Mouse (Mus musculus) lung, embryonic 16.5 days (tissue): ENCODE measurements at regions not wholly inside any gene's neighbourhood (a gene's known extent, or its start where the extent isn't known, plus 50 kb on each side); places are given as distances from the start of the nearest gene placed in this dataset.
A peak's percentile ranks its signal among the peaks of the same experiment; 100 is the strongest.

ENCODE experiments used
- ATAC-seq: fragments of 200-750 bp; cut with Nextera tagmentation; 2 replicates; pipeline ENCODE4 v1.8.0; 2017; ENCODE audit warnings: low read depth, mild to moderate bottlenecking, moderate library complexity
- H3K27ac ChIP-seq: fragments of 300-500 bp; sonication (generic); 2 replicates; pipeline ENCODE4 v1.5.1; 2014; ENCODE audit warnings: mild to moderate bottlenecking, control low read depth, low read length
- H3K27me3 ChIP-seq: fragments of 300-500 bp; sonication (generic); 2 replicates; pipeline ENCODE4 v1.6.1; 2014; ENCODE audit warnings: low read depth, low read length, mixed read lengths; ENCODE audit not compliant: control insufficient read depth, insufficient read depth
- H3K36me3 ChIP-seq: fragments of 300-500 bp; sonication (generic); 2 replicates; pipeline ENCODE4 v1.6.1; 2014; ENCODE audit warnings: low read length; ENCODE audit not compliant: control insufficient read depth, insufficient read depth
- H3K4me1 ChIP-seq: fragments of 300-500 bp; sonication (generic); replicated peaks from 2 replicates; pipeline ENCODE4 v1.6.1; 2014; ENCODE audit warnings: low read length, mixed read lengths; ENCODE audit not compliant: control insufficient read depth, insufficient read depth
- H3K4me2 ChIP-seq: fragments of 300-500 bp; sonication (generic); 2 replicates; pipeline ENCODE4 v1.6.1; 2014; ENCODE audit warnings: low read depth, low read length, control low read depth
- H3K4me3 ChIP-seq: fragments of 300-500 bp; sonication (generic); 2 replicates; pipeline ENCODE4 v1.5.1; 2014; ENCODE audit warnings: mild to moderate bottlenecking, low read length, control low read depth
- H3K9ac ChIP-seq: fragments of 300-500 bp; sonication (generic); 2 replicates; pipeline ENCODE4 v1.6.1; 2014; ENCODE audit warnings: low read length, control low read depth
- H3K9me3 ChIP-seq: fragments of 300-500 bp; sonication (generic); 2 replicates; pipeline ENCODE4 v1.6.1; 2016; ENCODE audit warnings: low read length; ENCODE audit not compliant: control insufficient read depth
- WGBS: fragments of 180-500 bp; shearing (Covaris S2); extraction: QIAGEN DNeasy Blood & Tissue Kit; methylation state at CpG from one replicate; pipeline ENCODE4 v1.1.7; 2014; 5-methylcytosine and 5-hydroxymethylcytosine counted together

GRCm38 (mm10) chrX:99605084-99605824, 134.2 kb upstream of the Pja1 start:
- Histone ChIP-seq H3K36me3 (no peaks in the 10 kb centered on the region), H3K4me3 (no peak overlapping the region), H3K27ac (no peak overlapping the region), H3K9me3 (no peaks in the 10 kb centered on the region), H3K9ac (no peak overlapping the region), H3K4me2 (no peak overlapping the region), H3K4me1 (peaks cover 3% of the 10 kb centered on the region; the same call in 1 of the 2 replicates), H3K27me3 (peaks cover 2% of the 10 kb centered on the region)
- 43% methylated on average over 10 of the region's 10 CpGs for WGBS
- peak; percentile 73 for ATAC-seq

- no peak overlapping the region for H3K4me3 ChIP-seq
- WGBS = 56% methylated on average over 6 of the region's 6 CpGs
- peaks cover 2% of the 10 kb centered on the region for H3K27me3 ChIP-seq
- H3K27ac ChIP-seq = no peak overlapping the region
- H3K9me3 ChIP-seq = no peaks in the 10 kb centered on the region
- no peak for ATAC-seq
- no peaks in the 10 kb centered on the region for H3K36me3 ChIP-seq
- no peak overlapping the region for H3K4me2 ChIP-seq
- no peak overlapping the region for H3K9ac ChIP-seq
- peaks cover 3% of the 10 kb centered on the region; the same call in 1 of the 2 replicates for H3K4me1 ChIP-seq
Measured at GRCm38 (mm10) chrX:99603714-99604113, 132.6 kb upstream of the Pja1 start.

GRCm38 (mm10) chrX:99602268-99602885, 131.3 kb upstream of the Pja1 start:
- Histone ChIP-seq H3K4me1 (peaks cover 3% of the 10 kb centered on the region; the same call in 1 of the 2 replicates), H3K9me3 (no peaks in the 10 kb centered on the region), H3K36me3 (no peaks in the 10 kb centered on the region), H3K27ac (no peak overlapping the region), H3K4me3 (no peak overlapping the region), H3K4me2 (no peak overlapping the region), H3K27me3 (peaks cover 2% of the 10 kb centered on the region), H3K9ac (no peak overlapping the region)
- 80% methylated on average over 12 of the region's 12 CpGs for WGBS
- ATAC-seq = no peak

- Histone ChIP-seq H3K36me3 (no peaks in the 10 kb centered on the region), H3K9ac (no peak overlapping the region), H3K4me2 (no peak overlapping the region), H3K9me3 (no peaks in the 10 kb centered on the region), H3K27ac (no peak overlapping the region), H3K27me3 (peaks cover 3% of the 10 kb centered on the region), H3K4me1 (no peaks in the 10 kb centered on the region), H3K4me3 (no peak overlapping the region)
- no peak for ATAC-seq
- WGBS = 69% methylated on average over 6 of the region's 6 CpGs
Measured at GRCm38 (mm10) chrX:99595493-99595892, 124.4 kb upstream of the Pja1 start.

- whole genome bisulfite sequencing = 29% methylated on average over 18 of the region's 28 CpGs
- no peaks in the 10 kb centered on the region for H3K36me3 ChIP-seq
- no peak for ATAC-seq
- H3K27ac ChIP-seq = no peak overlapping the region
- H3K4me2 ChIP-seq = no peak overlapping the region
- peaks cover 7% of the 10 kb centered on the region for H3K27me3 ChIP-seq
- no peaks in the 10 kb centered on the region for H3K9me3 ChIP-seq
- peak overlapping the region; percentile 42; the same call in 1 of the 2 replicates for H3K9ac ChIP-seq
- H3K4me1 ChIP-seq = no peaks in the 10 kb centered on the region
- H3K4me3 ChIP-seq = no peak overlapping the region
Measured at GRCm38 (mm10) chrX:99593872-99594487, 122.9 kb upstream of the Pja1 start.

- H3K4me1 ChIP-seq = no peaks in the 10 kb centered on the region
- no peaks in the 10 kb centered on the region for H3K36me3 ChIP-seq
- no peak for ATAC-seq
- H3K4me2 ChIP-seq = no peak overlapping the region
- no peak overlapping the region for H3K27ac ChIP-seq
- H3K27me3 ChIP-seq = peaks cover 7% of the 10 kb centered on the region
- WGBS = 53% methylated on average over 11 of the region's 11 CpGs
- H3K9ac ChIP-seq = no peak overlapping the region
- no peak overlapping the region for H3K4me3 ChIP-seq
- H3K9me3 ChIP-seq = no peaks in the 10 kb centered on the region
Measured at GRCm38 (mm10) chrX:99592980-99593379, 121.9 kb upstream of the Pja1 start.

- Histone ChIP-seq H3K4me3 (no peak overlapping the region), H3K4me1 (no peaks in the 10 kb centered on the region), H3K36me3 (no peaks in the 10 kb centered on the region), H3K9me3 (no peaks in the 10 kb centered on the region), H3K4me2 (no peak overlapping the region), H3K27ac (no peak overlapping the region), H3K27me3 (peaks cover 4% of the 10 kb centered on the region), H3K9ac (no peak overlapping the region)
- no peak for ATAC-seq
- WGBS = 30% methylated on average over 2 of the region's 2 CpGs
Measured at GRCm38 (mm10) chrX:99587284-99587683, 116.2 kb upstream of the Pja1 start.

- WGBS = 68% methylated on average over 11 of the region's 11 CpGs
- Histone ChIP-seq H3K27ac (no peak overlapping the region), H3K4me1 (no peaks in the 10 kb centered on the region), H3K9ac (no peak overlapping the region), H3K36me3 (no peaks in the 10 kb centered on the region), H3K27me3 (peaks cover 6% of the 10 kb centered on the region), H3K4me3 (no peak overlapping the region), H3K9me3 (no peaks in the 10 kb centered on the region), H3K4me2 (no peak overlapping the region)
- ATAC-seq = no peak
Measured at GRCm38 (mm10) chrX:99586282-99586681, 115.2 kb upstream of the Pja1 start.

- ATAC-seq = no peak
- no peaks in the 10 kb centered on the region for H3K9me3 ChIP-seq
- no peaks in the 10 kb centered on the region for H3K4me1 ChIP-seq
- H3K4me2 ChIP-seq = no peak overlapping the region
- H3K27me3 ChIP-seq = peaks cover 7% of the 10 kb centered on the region
- H3K9ac ChIP-seq = no peak overlapping the region
- WGBS = 47% methylated on average over 3 of the region's 3 CpGs
- H3K4me3 ChIP-seq = no peak overlapping the region
- H3K27ac ChIP-seq = no peak overlapping the region
- H3K36me3 ChIP-seq = no peaks in the 10 kb centered on the region
Measured at GRCm38 (mm10) chrX:99585703-99586102, 114.6 kb upstream of the Pja1 start.
